Mouse (Mus musculus): Measurements from ENCODE around the gene Phc2. TPM values are rescaled to one million over a fixed set of nuclear protein-coding genes. Genes with fewer than 3 reads are reported as not detected.
"Not testable (repeated sequence)": the region's sequence is repeated elsewhere in the genome, so short reads cannot be mapped to it uniquely, and the experiment has no call there.

The Phc2 gene
- polyA plus RNA-seq, 1 experiment from 2014 or later: 138 TPM

- Histone ChIP-seq H3K36me3 (no peaks in the 10 kb centered on the region), H3K9ac (no peak overlapping the region), H3K4me1 (peaks cover 40% of the 10 kb centered on the region), H3K4me2 (replicated peaks) (no peak overlapping the region), H3K9me3 (replicated peaks) (no peaks in the 10 kb centered on the region), H3K27me3 (peaks cover 18% of the 10 kb centered on the region), H3K4me3 (no peak overlapping the region), H3K27ac (0 out of 2 replicates have a peak overlapping the region, but pooled peaks have one; percentile 25)
- no peak for ATAC-seq (ENCODE audit: low FRiP score)
- WGBS: 48% methylated on average over 5 of the region's 5 CpGs
These were observed 1.8 kb upstream of the Phc2 start for GRCm38 (mm10) chr4:128652584-128653298.

GRCm38 (mm10) chr4:128655446-128655845 is 944 bp downstream of the Phc2 start:
- Histone ChIP-seq H3K36me3 (no peaks in the 10 kb centered on the region), H3K4me2 (replicated peaks) (peak overlapping the region; percentile 90), H3K4me3 (peak overlapping the region; percentile 72), H3K9ac (peak overlapping the region; percentile 81), H3K4me1 (peaks cover 35% of the 10 kb centered on the region), H3K27ac (peak overlapping the region; percentile 89), H3K9me3 (replicated peaks) (no peaks in the 10 kb centered on the region), H3K27me3 (peaks cover 18% of the 10 kb centered on the region)
- ATAC-seq (ENCODE audit: low FRiP score): no peak
- WGBS: 5% methylated on average over 12 of the region's 12 CpGs

- Histone ChIP-seq H3K9me3 (replicated peaks) (no peaks in the 10 kb centered on the region), H3K4me1 (peaks cover 14% of the 10 kb centered on the region; the same call in 1 of the 2 replicates), H3K4me3 (no peak overlapping the region), H3K9ac (no peak overlapping the region), H3K4me2 (replicated peaks) (no peak overlapping the region), H3K27me3 (peaks cover 15% of the 10 kb centered on the region), H3K27ac (no peak overlapping the region), H3K36me3 (no peaks in the 10 kb centered on the region)
- no peak for ATAC-seq (ENCODE audit: low FRiP score)
- WGBS: 82% methylated on average over 8 of the region's 8 CpGs
These were observed 5.7 kb downstream of the Phc2 start for GRCm38 (mm10) chr4:128660196-128660595.

- WGBS: 80% methylated on average over 8 of the region's 8 CpGs
- Histone ChIP-seq H3K27ac (no peak overlapping the region), H3K4me2 (replicated peaks) (no peak overlapping the region), H3K9ac (no peak overlapping the region), H3K4me3 (no peak overlapping the region), H3K36me3 (no peaks in the 10 kb centered on the region), H3K4me1 (peaks cover 6% of the 10 kb centered on the region; the same call in 1 of the 2 replicates), H3K9me3 (replicated peaks) (no peaks in the 10 kb centered on the region), H3K27me3 (peaks cover 11% of the 10 kb centered on the region)
- ATAC-seq (ENCODE audit: low FRiP score): no peak
These were observed 6.6 kb downstream of the Phc2 start for GRCm38 (mm10) chr4:128661063-128661462.

GRCm38 (mm10) chr4:128664002-128664401 is 9.5 kb downstream of the Phc2 start:
- no peak for ATAC-seq (ENCODE audit: low FRiP score)
- H3K36me3 ChIP-seq: no peaks in the 10 kb centered on the region
- 71% methylated on average over 3 of the region's 3 CpGs for WGBS
- H3K9ac ChIP-seq: no peak overlapping the region
- peaks cover 3% of the 10 kb centered on the region; the same call in 1 of the 2 replicates for H3K4me1 ChIP-seq
- H3K9me3 ChIP-seq (replicated peaks): no peaks in the 10 kb centered on the region
- H3K4me3 ChIP-seq: no peak overlapping the region
- no peaks in the 10 kb centered on the region for H3K27me3 ChIP-seq
- H3K4me2 ChIP-seq (replicated peaks): no peak overlapping the region
- no peak overlapping the region for H3K27ac ChIP-seq

GRCm38 (mm10) chr4:128666362-128666761 is 11.9 kb downstream of the Phc2 start:
- not testable (repeated sequence) for H3K9ac ChIP-seq; H3K27me3 ChIP-seq; ATAC-seq (ENCODE audit: low FRiP score); H3K27ac ChIP-seq; H3K36me3 ChIP-seq; H3K4me3 ChIP-seq; H3K9me3 ChIP-seq (replicated peaks); H3K4me2 ChIP-seq (replicated peaks)
- WGBS: 70% methylated on average over 7 of the region's 7 CpGs
- H3K4me1 ChIP-seq: peaks cover 15% of the 10 kb centered on the region

GRCm38 (mm10) chr4:128667195-128667594 is 12.7 kb downstream of the Phc2 start:
- H3K4me3 ChIP-seq; H3K27me3 ChIP-seq; H3K9ac ChIP-seq; H3K9me3 ChIP-seq (replicated peaks); H3K4me2 ChIP-seq (replicated peaks); ATAC-seq (ENCODE audit: low FRiP score); H3K27ac ChIP-seq; H3K36me3 ChIP-seq: not testable (repeated sequence)
- WGBS: 69% methylated on average over 4 of the region's 4 CpGs
- peaks cover 20% of the 10 kb centered on the region for H3K4me1 ChIP-seq

GRCm38 (mm10) chr4:128669229-128669628 is 14.7 kb downstream of the Phc2 start:
- WGBS: 82% methylated on average over 6 of the region's 6 CpGs
- no peaks in the 10 kb centered on the region for H3K9me3 ChIP-seq (replicated peaks)
- H3K4me1 ChIP-seq: peaks cover 25% of the 10 kb centered on the region
- no peaks in the 10 kb centered on the region for H3K36me3 ChIP-seq
- H3K4me2 ChIP-seq (replicated peaks): no peak overlapping the region
- H3K4me3 ChIP-seq: no peak overlapping the region
- no peak for ATAC-seq (ENCODE audit: low FRiP score)
- no peaks in the 10 kb centered on the region for H3K27me3 ChIP-seq
- no peak overlapping the region for H3K27ac ChIP-seq
- H3K9ac ChIP-seq: no peak overlapping the region

- Histone ChIP-seq H3K27me3 (no peaks in the 10 kb centered on the region), H3K9me3 (replicated peaks) (no peaks in the 10 kb centered on the region), H3K4me2 (replicated peaks) (0 out of 2 replicates have a peak overlapping the region, but pooled peaks have one; percentile 0), H3K9ac (no peak overlapping the region), H3K4me1 (peaks cover 25% of the 10 kb centered on the region), H3K36me3 (no peaks in the 10 kb centered on the region), H3K4me3 (no peak overlapping the region), H3K27ac (peak overlapping the region; percentile 46)
- 34% methylated on average over 11 of the region's 11 CpGs for WGBS
- ATAC-seq (ENCODE audit: low FRiP score): no peak
These were observed 16.2 kb downstream of the Phc2 start for GRCm38 (mm10) chr4:128670566-128671191.

- Histone ChIP-seq H3K27ac (peak overlapping the region; percentile 24; the same call in 1 of the 2 replicates), H3K4me2 (replicated peaks) (no peak overlapping the region), H3K36me3 (no peaks in the 10 kb centered on the region), H3K9me3 (replicated peaks) (no peaks in the 10 kb centered on the region), H3K4me1 (peaks cover 22% of the 10 kb centered on the region), H3K27me3 (no peaks in the 10 kb centered on the region), H3K9ac (no peak overlapping the region), H3K4me3 (no peak overlapping the region)
- 78% methylated on average over 4 of the region's 4 CpGs for WGBS
- ATAC-seq (ENCODE audit: low FRiP score): no peak
These were observed 18.0 kb downstream of the Phc2 start for GRCm38 (mm10) chr4:128672494-128672893.

- ATAC-seq (ENCODE audit: low FRiP score): peak; percentile 77
- Histone ChIP-seq H3K27me3 (no peaks in the 10 kb centered on the region), H3K27ac (peak overlapping the region; percentile 91), H3K36me3 (no peaks in the 10 kb centered on the region), H3K4me1 (peaks cover 37% of the 10 kb centered on the region), H3K4me3 (0 out of 2 replicates have a peak overlapping the region, but pooled peaks have one; percentile 11), H3K9ac (peak overlapping the region; percentile 41), H3K9me3 (replicated peaks) (no peaks in the 10 kb centered on the region), H3K4me2 (replicated peaks) (peak overlapping the region; percentile 43)
- WGBS: 45% methylated on average over 13 of the region's 13 CpGs
These were observed 24.2 kb downstream of the Phc2 start for GRCm38 (mm10) chr4:128678564-128679217.

- Histone ChIP-seq H3K4me1 (peaks cover 46% of the 10 kb centered on the region), H3K9me3 (replicated peaks) (no peaks in the 10 kb centered on the region), H3K4me3 (no peak overlapping the region), H3K36me3 (no peaks in the 10 kb centered on the region), H3K27ac (0 out of 2 replicates have a peak overlapping the region, but pooled peaks have one; percentile 30), H3K4me2 (replicated peaks) (no peak overlapping the region), H3K9ac (no peak overlapping the region; the same call in 1 of the 2 replicates), H3K27me3 (no peaks in the 10 kb centered on the region)
- ATAC-seq (ENCODE audit: low FRiP score): no peak
- 53% methylated on average over 8 of the region's 8 CpGs for WGBS
These were observed 26.6 kb downstream of the Phc2 start for GRCm38 (mm10) chr4:128681126-128681525.
